ENCODE assay signal across 23 mouse cellular contexts in genomic region chr14:34591741-34592535, GRCm38 (mm10). TPM values are rescaled to one million over a fixed set of nuclear protein-coding genes. Genes with fewer than 3 reads are reported as not detected.
DNase-seq lines count a peak whose midpoint lies in the region; ATAC-seq and TF ChIP-seq lines count a peak whose summit lies in the region.
"Had no signal": no experiment of that assay in that cellular context is flagged by ENCODE, and none has a peak within 500 bp of the region (broad histone marks: within the 10 kb centered on the region; RNA-seq: fewer than 3 reads in every experiment).

No protein-coding gene starts in this region.

- DNase-seq in forebrain, postnatal 0 days, result no peak
- no peak for DNase-seq in limb, embryonic 10.5 days (ENCODE audit: low spot score)
- no peak for DNase-seq in kidney, adult 18-20 months
- no peak for DNase-seq in adrenal gland, postnatal 10 days
- DNase-seq: cerebellum, adult 9-11 months; kidney, adult 2 months; kidney, postnatal 4 days; left cerebral cortex, postnatal 4 days; retina, postnatal 1 day; thymus, adult 2 months had no signal

- H3K4me1 ChIP-seq in forebrain, postnatal 0 days (ENCODE audit: insufficient read depth), result no peaks in the 10 kb centered on the region
- H3K4me1 ChIP-seq in forebrain, embryonic 16.5 days (replicated peaks; ENCODE audit: control insufficient read depth, insufficient read depth, low read length), result no peaks in the 10 kb centered on the region
- peaks cover 6% of the 10 kb centered on the region; the same call in 1 of the 2 replicates for H3K4me1 ChIP-seq in limb, embryonic 13.5 days
- peaks cover 25% of the 10 kb centered on the region for H3K4me1 ChIP-seq in limb, embryonic 10.5 days
- peaks cover 75% of the 10 kb centered on the region for H3K4me1 ChIP-seq in heart, embryonic 12.5 days (replicated peaks)
- peaks cover 5% of the 10 kb centered on the region for H3K4me1 ChIP-seq in limb, embryonic 15.5 days
- H3K4me1 ChIP-seq: liver, embryonic 15.5 days had no signal

- no peak overlapping the region for H3K9ac ChIP-seq in forebrain, postnatal 0 days
- no peak overlapping the region for H3K9ac ChIP-seq in forebrain, embryonic 16.5 days (replicated peaks; ENCODE audit: low read depth, low read length)
- H3K9ac ChIP-seq in limb, embryonic 13.5 days, result no peak overlapping the region
- peak overlapping the region; percentile 41 for H3K9ac ChIP-seq in heart, embryonic 12.5 days
- H3K9ac ChIP-seq in limb, embryonic 15.5 days, result no peak overlapping the region
- H3K9ac ChIP-seq: liver, embryonic 15.5 days had no signal

- WGBS in forebrain, postnatal 0 days, result 74% methylated on average over 15 of the region's 15 CpGs
- WGBS in forebrain, embryonic 16.5 days, result 75% methylated on average over 15 of the region's 15 CpGs
- 56% methylated on average over 15 of the region's 15 CpGs for WGBS in limb, embryonic 13.5 days
- 74% methylated on average over 15 of the region's 15 CpGs for WGBS in limb, embryonic 10.5 days
- WGBS in heart, embryonic 12.5 days, result 30% methylated on average over 15 of the region's 15 CpGs
- 57% methylated on average over 15 of the region's 15 CpGs for WGBS in limb, embryonic 15.5 days

- H3K9me3 ChIP-seq in forebrain, postnatal 0 days (ENCODE audit: low read length), result no peaks in the 10 kb centered on the region
- no peaks in the 10 kb centered on the region for H3K9me3 ChIP-seq in forebrain, embryonic 16.5 days (ENCODE audit: control insufficient read depth, low read length)
- H3K9me3 ChIP-seq in limb, embryonic 13.5 days, result no peaks in the 10 kb centered on the region
- no peaks in the 10 kb centered on the region for H3K9me3 ChIP-seq in limb, embryonic 10.5 days (replicated peaks)
- no peaks in the 10 kb centered on the region for H3K9me3 ChIP-seq in heart, embryonic 12.5 days (replicated peaks)
- H3K9me3 ChIP-seq in limb, embryonic 15.5 days, result no peaks in the 10 kb centered on the region
- H3K9me3 ChIP-seq: liver, embryonic 15.5 days; midbrain, embryonic 10.5 days had no signal

- no peak for TF ChIP-seq CTCF in forebrain, postnatal 0 days (IDR thresholded peaks at IDR 0.05; ENCODE audit: low read depth)

- H3K27ac ChIP-seq in forebrain, postnatal 0 days (ENCODE audit: low read depth, low read length), result no peak overlapping the region
- H3K27ac ChIP-seq in forebrain, embryonic 16.5 days (ENCODE audit: low read length), result no peak overlapping the region
- H3K27ac ChIP-seq in limb, embryonic 13.5 days, result no peak overlapping the region
- H3K27ac ChIP-seq in limb, embryonic 10.5 days, result no peak overlapping the region
- peak overlapping the region; percentile 95 for H3K27ac ChIP-seq in heart, embryonic 12.5 days (ENCODE audit: poor library complexity, severe bottlenecking)
- H3K27ac ChIP-seq in limb, embryonic 15.5 days, result 0 out of 2 replicates have a peak overlapping the region, but pooled peaks have one; percentile 34
- H3K27ac ChIP-seq: hindbrain, postnatal 0 days; liver, embryonic 15.5 days; midbrain, embryonic 10.5 days had no signal

- no peak overlapping the region for H3K4me3 ChIP-seq in forebrain, postnatal 0 days (ENCODE audit: low read depth, low read length)
- no peak overlapping the region for H3K4me3 ChIP-seq in forebrain, embryonic 16.5 days (replicated peaks; ENCODE audit: low read length)
- H3K4me3 ChIP-seq in limb, embryonic 13.5 days, result no peak overlapping the region
- no peak overlapping the region for H3K4me3 ChIP-seq in limb, embryonic 10.5 days
- H3K4me3 ChIP-seq in heart, embryonic 12.5 days, result no peak overlapping the region
- no peak overlapping the region for H3K4me3 ChIP-seq in limb, embryonic 15.5 days
- H3K4me3 ChIP-seq: liver, embryonic 15.5 days had no signal

- no peaks in the 10 kb centered on the region for H3K27me3 ChIP-seq in forebrain, postnatal 0 days (ENCODE audit: insufficient read depth, low read length)
- H3K27me3 ChIP-seq in forebrain, embryonic 16.5 days (replicated peaks; ENCODE audit: control insufficient read depth, insufficient read depth, low read length), result no peaks in the 10 kb centered on the region
- no peaks in the 10 kb centered on the region for H3K27me3 ChIP-seq in limb, embryonic 13.5 days
- no peaks in the 10 kb centered on the region for H3K27me3 ChIP-seq in limb, embryonic 10.5 days (ENCODE audit: low read depth, poor library complexity, severe bottlenecking)
- no peaks in the 10 kb centered on the region for H3K27me3 ChIP-seq in heart, embryonic 12.5 days (replicated peaks)
- no peaks in the 10 kb centered on the region for H3K27me3 ChIP-seq in limb, embryonic 15.5 days
- H3K27me3 ChIP-seq: liver, embryonic 15.5 days had no signal

- no peaks in the 10 kb centered on the region for H3K36me3 ChIP-seq in forebrain, postnatal 0 days (ENCODE audit: insufficient read depth)
- H3K36me3 ChIP-seq in forebrain, embryonic 16.5 days (ENCODE audit: control insufficient read depth, insufficient read depth), result no peaks in the 10 kb centered on the region
- no peaks in the 10 kb centered on the region for H3K36me3 ChIP-seq in limb, embryonic 13.5 days
- no peaks in the 10 kb centered on the region for H3K36me3 ChIP-seq in limb, embryonic 10.5 days
- no peaks in the 10 kb centered on the region for H3K36me3 ChIP-seq in heart, embryonic 12.5 days
- H3K36me3 ChIP-seq in limb, embryonic 15.5 days, result no peaks in the 10 kb centered on the region
- H3K36me3 ChIP-seq: liver, embryonic 15.5 days; midbrain, embryonic 10.5 days had no signal

- no peak overlapping the region for H3K4me2 ChIP-seq in forebrain, postnatal 0 days (ENCODE audit: low read depth)
- H3K4me2 ChIP-seq in forebrain, embryonic 16.5 days (ENCODE audit: low read length), result no peak overlapping the region
- H3K4me2 ChIP-seq in limb, embryonic 13.5 days (replicated peaks), result no peak overlapping the region
- peak overlapping the region; percentile 44 for H3K4me2 ChIP-seq in heart, embryonic 12.5 days
- no peak overlapping the region for H3K4me2 ChIP-seq in limb, embryonic 15.5 days
- H3K4me2 ChIP-seq: liver, embryonic 15.5 days had no signal

- peak; percentile 30; the same call in 1 of the 2 replicates for ATAC-seq in forebrain, postnatal 0 days
- no peak for ATAC-seq in forebrain, embryonic 16.5 days
- peak; percentile 28; the same call in 1 of the 2 replicates for ATAC-seq in limb, embryonic 13.5 days (ENCODE audit: low FRiP score, low read depth)
- peak; percentile 24; the same call in 1 of the 2 replicates for ATAC-seq in heart, embryonic 12.5 days (ENCODE audit: insufficient number of reproducible peaks, low FRiP score)
- no peak for ATAC-seq in limb, embryonic 15.5 days (ENCODE audit: insufficient number of reproducible peaks, low FRiP score, low TSS enrichment, low read depth)
- ATAC-seq: forebrain, embryonic 14.5 days had no signal

RNA-seq across cellular contexts. Expression of gene Ldb3, which starts 3.5 kb away (rescaled TPM):
- total RNA-seq in forebrain, postnatal 0 days (2014; rRNA removed), result 1.3 and 2.0 TPM in 2 replicates
- 0.70 and 0.90 TPM in 2 replicates for polyA plus RNA-seq in forebrain, postnatal 0 days (2015; fragmentation: Nextera tagmentation; extraction: Ambion mirVana)
- 0.39 and 0.55 TPM in 2 replicates for polyA plus RNA-seq in forebrain, embryonic 16.5 days (2015; fragmentation: Nextera tagmentation; extraction: Ambion mirVana)
- 8.8 and 9.8 TPM in 2 replicates for polyA plus RNA-seq in limb, embryonic 13.5 days (2015; fragmentation: Nextera tagmentation; extraction: Ambion mirVana)
- 0.11 and 0.48 TPM in 2 replicates for polyA plus RNA-seq in limb, embryonic 10.5 days (2016; fragmentation: Nextera tagmentation; extraction: Ambion mirVana)
- polyA plus RNA-seq in heart, embryonic 12.5 days (2016; fragmentation: Nextera tagmentation; extraction: Ambion mirVana), result 226 and 239 TPM in 2 replicates
- 28.2 and 98.7 TPM in 2 replicates for polyA plus RNA-seq in limb, embryonic 15.5 days (2015; fragmentation: Nextera tagmentation; extraction: Ambion mirVana)
- 10 to 100 TPM; 26.5 to 94.8 TPM for total RNA-seq in adrenal gland, postnatal 10 days (2021)
- total RNA-seq: monocyte, adult 5-6 weeks had no signal

RNA-seq across cellular contexts. Expression of gene Opn4, which starts 8.0 kb away (rescaled TPM):
- total RNA-seq in forebrain, postnatal 0 days (2014; rRNA removed), result 0.14 TPM in 1 of 2 replicates, not detected in the other
- 0.11 TPM in 1 of 2 replicates, not detected in the other for polyA plus RNA-seq in forebrain, postnatal 0 days (2015; fragmentation: Nextera tagmentation; extraction: Ambion mirVana)
- not detected in 2 replicates for polyA plus RNA-seq in forebrain, embryonic 16.5 days (2015; fragmentation: Nextera tagmentation; extraction: Ambion mirVana)
- polyA plus RNA-seq in limb, embryonic 13.5 days (2015; fragmentation: Nextera tagmentation; extraction: Ambion mirVana), result 0.42 TPM in 1 of 2 replicates, not detected in the other
- not detected in 2 replicates for polyA plus RNA-seq in limb, embryonic 10.5 days (2016; fragmentation: Nextera tagmentation; extraction: Ambion mirVana)
- polyA plus RNA-seq in heart, embryonic 12.5 days (2016; fragmentation: Nextera tagmentation; extraction: Ambion mirVana), result 4.3 and 4.9 TPM in 2 replicates
- 0.20 and 0.63 TPM in 2 replicates for polyA plus RNA-seq in limb, embryonic 15.5 days (2015; fragmentation: Nextera tagmentation; extraction: Ambion mirVana)
- not detected for total RNA-seq in adrenal gland, postnatal 10 days (2021)
- total RNA-seq: adrenal gland, postnatal 4 days; hindbrain, postnatal 0 days; layer of hippocampus, postnatal 36 days; left cerebral cortex, postnatal 4 days; monocyte, adult 5-6 weeks had no signal
- polyA plus RNA-seq: forebrain, embryonic 14.5 days; kidney, adult 2 months; liver, embryonic 15.5 days; neural tube, embryonic 14.5 days; stomach, embryonic 14.5 days had no signal

Comparison
In these comparisons a context has a peak if more than half of its experiments do, and no peak if none do; other contexts are left out.
1. ATAC-seq: peak in forebrain, postnatal 0 days (single experiment), limb, embryonic 13.5 days (single experiment) and heart, embryonic 12.5 days (single experiment); none in forebrain, embryonic 16.5 days (single experiment) and limb, embryonic 15.5 days (single experiment).
2. H3K27ac ChIP-seq: peak in heart, embryonic 12.5 days (single experiment) and limb, embryonic 15.5 days (single experiment); none in forebrain, postnatal 0 days (single experiment), forebrain, embryonic 16.5 days (single experiment), limb, embryonic 13.5 days (single experiment) and limb, embryonic 10.5 days (single experiment).